Mouse (Mus musculus) frontal cortex, postnatal 36 days (tissue): ENCODE results near the gene Map3k5.

Source experiments
- DNase-seq, 2 experiments: peaks; one replicate each; pipeline ENCODE4 v3.0.0; 2022; ENCODE audit warnings: low spot score in 2 of 2

The Map3k5 gene

GRCm38 (mm10) chr10:20045733-20046495 is 111.6 kb downstream of the Map3k5 start:
- DNase-seq: no peak

- DNase-seq: no peak
Observed at GRCm38 (mm10) chr10:20056859-20057644, 122.8 kb downstream of the Map3k5 start.

- DNase-seq: no peak
Observed at GRCm38 (mm10) chr10:20058031-20058430, 123.8 kb downstream of the Map3k5 start.

DNA sequence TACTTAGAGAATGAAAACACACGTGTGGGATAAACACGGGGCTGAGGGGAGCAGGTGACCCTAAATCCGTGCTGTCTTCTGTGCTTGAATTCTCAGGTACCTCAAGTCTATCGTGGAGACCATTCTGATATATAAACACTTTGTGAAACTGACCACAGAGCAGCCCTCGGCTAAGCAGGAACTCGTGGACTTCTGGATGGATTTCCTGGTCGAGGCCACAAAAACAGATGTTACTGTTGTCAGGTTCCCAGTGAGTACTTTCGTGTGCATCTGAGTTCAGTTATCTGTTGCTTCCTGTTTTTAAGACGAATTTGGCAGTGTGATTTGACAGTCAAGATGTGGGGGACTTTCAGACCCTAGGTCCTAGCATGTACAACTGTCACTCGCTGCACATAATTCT is 124.6 kb downstream of the Map3k5 start:
- no peak for DNase-seq

GRCm38 (mm10) chr10:20060320-20060970 is 126.2 kb downstream of the Map3k5 start:
- DNase-seq: peak; percentile 17 to 49

DNA sequence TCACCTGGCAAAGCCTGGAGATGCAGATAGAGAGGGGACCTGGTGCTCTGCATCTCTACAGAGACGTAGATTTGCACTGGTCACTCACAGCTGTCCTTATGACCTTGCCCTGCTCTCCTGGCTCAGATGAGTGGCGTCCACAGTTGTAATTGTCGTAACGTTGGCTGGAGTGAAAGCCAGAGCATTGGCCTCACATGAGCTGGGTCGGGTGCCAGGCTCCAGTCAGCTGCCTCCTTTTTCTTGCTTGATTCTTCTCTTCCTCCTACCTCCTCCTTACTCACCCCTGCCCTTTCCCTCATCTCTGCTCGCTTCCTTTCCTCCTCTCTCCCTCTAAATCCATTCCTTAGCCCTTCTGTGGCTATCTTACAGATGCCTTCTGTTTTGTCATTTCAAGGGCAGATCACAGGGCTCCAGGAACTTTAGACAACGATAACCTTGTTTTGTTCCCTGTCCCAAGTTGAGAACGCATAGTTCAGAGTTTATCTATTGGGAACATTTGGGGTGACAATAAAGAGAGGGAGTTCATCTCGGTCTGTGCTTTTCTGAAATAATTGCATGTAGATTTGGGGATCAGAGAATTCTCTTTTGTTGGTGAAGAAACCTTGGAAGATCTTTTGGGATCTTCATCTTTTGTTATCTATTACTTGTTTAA is 130.4 kb downstream of the Map3k5 start:
- no peak for DNase-seq

DNA sequence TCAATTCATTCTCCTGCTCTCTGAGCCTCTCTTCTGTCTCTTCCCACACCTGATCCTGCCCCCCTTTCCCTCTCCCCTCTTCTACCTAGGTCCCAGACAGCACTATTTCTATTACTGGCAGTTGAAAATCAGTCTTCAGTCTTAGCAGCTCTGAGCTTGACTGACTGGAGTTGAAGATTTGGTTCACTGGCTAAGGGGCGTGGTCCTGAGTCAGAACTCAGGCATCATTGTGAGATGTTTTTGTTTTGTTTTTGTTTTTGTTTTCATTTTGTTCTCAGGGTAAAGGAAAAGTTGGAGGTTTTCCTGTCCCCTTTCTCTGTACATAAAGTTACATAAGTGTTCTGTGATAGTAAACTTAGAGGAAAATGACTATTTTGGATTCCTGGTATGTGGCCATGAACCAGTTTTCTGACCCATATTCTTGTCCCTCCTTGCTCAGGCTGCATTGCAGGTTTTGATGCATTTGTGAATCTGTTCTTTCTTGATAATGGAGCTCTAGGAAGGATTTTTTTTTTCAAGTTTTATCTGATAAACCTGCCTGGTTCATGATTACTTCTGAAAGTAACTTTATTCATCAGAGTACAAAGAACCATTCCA is 131.9 kb downstream of the Map3k5 start:
- DNase-seq: no peak

- DNase-seq: no peak
Observed at GRCm38 (mm10) chr10:20069771-20070460, 135.6 kb downstream of the Map3k5 start.

- DNase-seq: no peak
Observed at GRCm38 (mm10) chr10:20070576-20071109, 136.4 kb downstream of the Map3k5 start.

- DNase-seq: no peak
Observed at GRCm38 (mm10) chr10:20071716-20072115, 137.4 kb downstream of the Map3k5 start.

- peak; percentile 68 to 79 for DNase-seq
Observed at GRCm38 (mm10) chr10:20073236-20073893, 139.1 kb downstream of the Map3k5 start.

GRCm38 (mm10) chr10:20076541-20077469 is 142.5 kb downstream of the Map3k5 start:
- no peak for DNase-seq

GRCm38 (mm10) chr10:20078350-20078749 is 144.1 kb downstream of the Map3k5 start:
- no peak for DNase-seq

DNA sequence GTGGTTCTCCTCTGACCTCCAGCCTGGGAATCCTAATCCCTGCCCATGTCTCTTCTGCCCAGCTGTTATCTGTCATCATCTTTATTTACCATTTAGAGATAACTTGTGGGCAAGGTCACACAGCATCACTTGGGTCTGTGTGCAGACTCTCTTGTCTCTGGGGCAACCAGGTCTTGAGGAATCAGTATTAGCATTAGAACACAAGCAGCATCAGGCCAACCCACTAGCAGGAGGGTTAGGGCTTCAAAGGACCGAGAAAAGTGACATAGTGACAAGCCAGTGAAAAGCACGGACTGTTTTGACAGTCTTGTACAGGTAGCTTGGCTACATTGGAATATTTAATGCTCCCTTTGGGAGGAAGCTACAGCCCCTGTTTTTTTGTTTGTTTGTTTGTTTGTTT is 153.6 kb downstream of the Map3k5 start:
- no peak for DNase-seq

DNA sequence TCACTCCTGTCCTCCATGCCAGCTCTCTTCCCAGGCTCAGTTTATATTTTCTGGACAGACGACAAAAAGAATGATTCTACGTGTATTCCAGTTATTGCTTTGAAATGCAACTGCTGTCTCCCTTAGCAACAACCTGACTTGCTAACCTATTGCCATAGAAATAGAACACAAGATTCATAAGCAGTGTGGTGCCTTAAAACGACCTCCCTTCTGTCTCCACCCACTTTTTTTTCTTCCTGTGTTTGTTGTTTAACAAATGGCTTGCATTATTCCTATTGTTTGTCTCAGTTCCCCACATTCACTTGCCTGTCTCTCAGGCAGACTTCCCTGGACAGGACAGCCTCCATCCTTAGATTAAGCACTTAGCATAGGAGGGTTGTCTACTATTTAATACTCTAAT is 154.8 kb downstream of the Map3k5 start:
- no peak for DNase-seq

DNA sequence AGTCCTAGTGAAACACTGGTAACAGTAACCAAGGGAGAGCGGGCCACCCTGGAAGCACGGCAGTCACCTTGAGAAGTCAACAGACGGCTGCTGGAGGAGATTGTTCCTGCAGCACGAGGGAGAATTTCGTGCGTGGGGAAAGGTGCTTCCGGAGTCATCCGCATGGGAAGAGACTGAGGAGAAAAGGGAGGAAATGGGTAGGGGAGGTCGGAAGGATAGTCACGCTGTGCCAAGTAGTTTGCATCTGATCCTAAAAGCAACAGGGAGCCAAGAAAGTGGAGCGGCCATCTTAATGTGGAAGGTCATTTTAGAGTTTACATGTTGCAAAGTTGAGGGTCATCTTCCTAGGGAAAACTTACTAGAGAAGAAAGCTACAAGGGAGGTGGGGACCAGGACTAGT is 155.9 kb downstream of the Map3k5 start:
- DNase-seq: no peak

DNA sequence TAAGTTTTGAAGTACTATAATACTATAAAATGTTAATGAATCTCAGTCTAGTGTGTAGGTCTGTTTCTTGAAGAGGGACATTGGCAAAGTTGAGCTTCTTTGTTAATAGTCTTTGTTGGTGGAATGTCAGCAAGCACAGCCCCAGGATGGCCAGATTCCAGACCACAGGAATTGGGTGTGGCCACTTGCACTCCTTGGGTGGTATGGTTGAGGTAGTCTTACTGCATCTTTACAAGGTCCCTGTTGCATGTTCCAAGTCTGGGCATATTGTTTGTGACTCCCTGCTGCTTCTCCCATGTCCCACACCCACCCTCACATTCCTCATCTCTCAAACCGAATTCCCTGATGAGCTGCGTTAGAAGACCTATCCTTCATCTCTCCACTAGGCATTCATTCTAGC is 157.1 kb downstream of the Map3k5 start:
- no peak for DNase-seq

DNA sequence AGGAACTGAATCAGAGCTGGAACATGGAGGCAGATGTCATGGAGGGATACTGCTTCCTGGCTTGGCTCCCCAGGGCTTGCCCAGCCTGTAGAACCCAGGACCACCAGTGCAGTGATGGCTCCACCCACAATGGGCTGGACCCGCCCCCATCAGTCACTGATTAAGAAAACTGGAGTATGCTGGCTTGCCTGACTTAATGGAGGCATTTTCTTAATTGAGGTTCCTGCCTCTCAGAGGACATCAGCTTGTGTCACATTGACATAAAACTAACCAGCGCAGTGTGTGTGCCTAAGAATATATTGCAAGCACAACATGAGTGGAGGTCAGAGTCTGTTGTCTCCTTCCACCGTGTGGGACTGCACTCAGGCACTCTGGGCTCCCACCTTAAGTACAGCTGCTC is 158.1 kb downstream of the Map3k5 start:
- no peak for DNase-seq

DNA sequence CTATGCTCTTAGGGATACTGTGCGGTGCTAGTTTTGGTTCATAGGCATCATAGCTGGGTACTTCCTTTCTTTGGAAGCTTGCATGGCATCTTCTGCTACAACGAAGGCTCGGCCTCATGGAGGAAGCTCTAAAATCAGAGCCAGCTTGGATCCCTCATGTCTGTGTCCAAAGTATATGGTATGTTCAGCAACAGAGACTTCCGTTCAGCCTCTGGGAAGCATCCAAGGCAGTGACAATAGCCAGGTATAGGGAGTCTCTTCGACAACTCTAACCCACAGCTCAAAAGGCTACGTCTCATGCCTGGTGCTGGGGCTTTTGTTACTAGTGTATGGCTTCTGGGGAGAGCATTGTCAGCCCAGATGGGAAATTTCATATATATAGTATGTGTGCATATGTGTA is 167.2 kb downstream of the Map3k5 start:
- no peak for DNase-seq
